Mouse (Mus musculus) spleen, adult 2 months (tissue): ENCODE data around the gene Dhx35.

Experiments used
- CTCF ChIP-seq: fragments of 200-500 bp; IDR thresholded peaks from 2 replicates; pipeline ENCODE4 v1.5.1; 2011; ENCODE audit warnings: mild to moderate bottlenecking, inconsistent platforms; ENCODE audit not compliant: insufficient read depth, insufficient read length, insufficient replicate concordance; ENCODE audit errors: extremely low read depth
- POLR2A ChIP-seq: fragments of 200-500 bp; IDR thresholded peaks from 2 replicates; pipeline ENCODE4 v1.6.1; 2011; ENCODE audit warnings: low read depth, low read length, inconsistent platforms

GRCm38 (mm10) chr2:158843287-158843686 is 48.7 kb downstream of the Dhx35 start:
- TF ChIP-seq CTCF (no peak), POLR2A (no peak)
